21 mouse cellular contexts compared by ENCODE assay signal in the genomic region with DNA sequence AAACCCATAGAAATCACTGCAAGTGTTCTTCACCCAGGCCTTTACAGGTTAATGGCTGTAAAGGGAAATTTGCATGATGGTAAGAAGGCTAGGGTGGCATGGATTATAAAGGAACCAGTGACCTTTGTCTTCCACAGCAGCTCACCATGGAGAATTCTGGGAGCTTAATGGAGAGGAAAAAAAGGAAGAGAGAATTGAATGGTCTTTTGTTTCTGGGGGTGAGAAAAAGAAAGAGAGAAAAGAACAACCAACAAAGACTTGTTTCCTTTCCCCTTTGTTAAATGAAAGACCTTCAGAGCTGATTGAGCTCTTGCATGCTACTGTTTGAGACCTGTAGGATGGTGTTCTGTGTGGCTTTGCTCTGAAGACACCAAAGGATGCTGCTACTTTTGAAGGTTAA.
DNase-seq lines count a peak whose midpoint lies in the region; TF ChIP-seq lines count a peak whose summit lies in the region.
"Had no signal": no experiment of that assay in that cellular context is flagged by ENCODE, and none has a peak within 500 bp of the region (broad histone marks: within the 10 kb centered on the region; RNA-seq: fewer than 3 reads in every experiment).

No protein-coding gene starts in this region.

- H3K4me3 ChIP-seq in olfactory bulb, adult 2 months (ENCODE audit: insufficient read depth, low read depth, low read length) = no peak overlapping the region
- no peak overlapping the region for H3K4me3 ChIP-seq in gastrocnemius, adult 2 months
- H3K4me3 ChIP-seq: embryonic facial prominence, embryonic 10.5 days; embryonic facial prominence, embryonic 12.5 days; forebrain, embryonic 13.5 days; forebrain, embryonic 15.5 days had no signal

- TF ChIP-seq CTCF in olfactory bulb, adult 2 months (IDR thresholded peaks at IDR 0.05; ENCODE audit: insufficient read depth, low read depth, low read length) = no peak
- no peak for TF ChIP-seq CTCF in gastrocnemius, adult 2 months (IDR thresholded peaks at IDR 0.05)

- H3K4me1 ChIP-seq in olfactory bulb, adult 2 months (ENCODE audit: control insufficient read depth, insufficient read depth, low read length) = no peaks in the 10 kb centered on the region
- H3K4me1 ChIP-seq: embryonic facial prominence, embryonic 12.5 days; forebrain, embryonic 15.5 days had no signal

- peak overlapping the region; percentile 36 for H3K27ac ChIP-seq in olfactory bulb, adult 2 months (ENCODE audit: insufficient read depth, low read depth, low read length)
- no peak overlapping the region for H3K27ac ChIP-seq in gastrocnemius, adult 2 months
- H3K27ac ChIP-seq: embryonic facial prominence, embryonic 10.5 days; embryonic facial prominence, embryonic 12.5 days; forebrain, embryonic 13.5 days; forebrain, embryonic 15.5 days had no signal

- no peak for TF ChIP-seq POLR2A in olfactory bulb, adult 2 months (IDR thresholded peaks at IDR 0.05; ENCODE audit: insufficient read depth, low read depth, low read length)

- DNase-seq in embryo, embryonic 10.5 days (ENCODE audit: low spot score) = peak; percentile 50
- no peak for DNase-seq in embryo, embryonic 11 days
- DNase-seq in retina, postnatal 1 day = peak; percentile 36
- no peak for DNase-seq in retina, embryonic 14.5 days (ENCODE audit: low spot score)
- DNase-seq in R1 (ENCODE audit: low read depth, low spot score) = peak; percentile 8
- no peak for DNase-seq in gastrocnemius, adult 2 months
- DNase-seq in lung, postnatal 25 days (ENCODE audit: low spot score) = no peak
- DNase-seq: adrenal gland, adult 2 months; adrenal gland, postnatal 10 days; adrenal gland, postnatal 25 days; cerebellum, adult 11-12 months; cerebellum, adult 2 months; cerebellum, adult 9-10 months; cerebellum, postnatal 10 days; cerebellum, postnatal 25 days; forebrain, postnatal 0 days had no signal

- intact Hi-C loops in gastrocnemius, adult 2 months (cut with DNase I) = no loop called here

Comparison
In these comparisons a context has a peak if more than half of its experiments do, and no peak if none do; other contexts are left out.
1. DNase-seq: peak in embryo, embryonic 10.5 days (single experiment), retina, postnatal 1 day (single experiment) and R1 (single experiment); none in embryo, embryonic 11 days (single experiment), retina, embryonic 14.5 days (single experiment), gastrocnemius, adult 2 months (single experiment) and lung, postnatal 25 days (single experiment).